Mouse (Mus musculus) bone marrow, adult 2 months (tissue): ENCODE data around the gene Cdc42ep5.

ENCODE experiments used
- CTCF ChIP-seq: fragments of 200-500 bp; IDR thresholded peaks from 2 replicates; pipeline ENCODE4 v1.5.1; 2011; ENCODE audit warnings: low read length, control low read depth; ENCODE audit not compliant: control insufficient read depth, insufficient read depth
- POLR2A ChIP-seq: fragments of 200-500 bp; IDR thresholded peaks from 2 replicates; pipeline ENCODE4 v1.6.1; 2011; ENCODE audit warnings: low read depth, mild to moderate bottlenecking, control low read depth, low read length, borderline replicate concordance; ENCODE audit not compliant: control insufficient read depth

- TF ChIP-seq POLR2A: no peak
- no peak for TF ChIP-seq CTCF
These were observed 42.5 kb upstream of the Cdc42ep5 start for GRCm38 (mm10) chr7:4207126-4207525.
